Comparison of ENCODE assay signal across 19 mouse cellular contexts in genomic region chr5:73381976-73382540, GRCm38 (mm10). TPM values are rescaled to one million over a fixed set of nuclear protein-coding genes. Genes with fewer than 3 reads are reported as not detected.
DNase-seq lines count a peak whose midpoint lies in the region; ATAC-seq and TF ChIP-seq lines count a peak whose summit lies in the region.
"Had no signal": no experiment of that assay in that cellular context is flagged by ENCODE, and none has a peak within 500 bp of the region (broad histone marks: within the 10 kb centered on the region; RNA-seq: fewer than 3 reads in every experiment).

No protein-coding gene starts in this region.

- no peaks in the 10 kb centered on the region for H3K79me2 ChIP-seq in heart, adult 2 months (replicated peaks; ENCODE audit: control insufficient read depth, insufficient read depth, low read length)

- no peak overlapping the region for H3K9ac ChIP-seq in heart, adult 2 months (ENCODE audit: low read depth, low read length)
- H3K9ac ChIP-seq in liver, postnatal 0 days (replicated peaks): no peak overlapping the region
- H3K9ac ChIP-seq: forebrain, embryonic 13.5 days; hindbrain, embryonic 12.5 days; liver, embryonic 14.5 days; neural tube, embryonic 13.5 days; stomach, embryonic 15.5 days had no signal

- no peaks in the 10 kb centered on the region for H3K9me3 ChIP-seq in liver, postnatal 0 days (ENCODE audit: low read length)
- H3K9me3 ChIP-seq: forebrain, embryonic 13.5 days; hindbrain, embryonic 12.5 days; limb, embryonic 10.5 days; neural tube, embryonic 13.5 days; stomach, embryonic 15.5 days had no signal

- peak; percentile 42 for DNase-seq in heart, adult 2 months
- no peak for DNase-seq in heart, postnatal 25 days (ENCODE audit: low spot score)
- DNase-seq in liver, postnatal 0 days: no peak
- DNase-seq in liver: no peak
- peak; percentile 65 for DNase-seq in Muller cell, postnatal 12 days (ENCODE audit: inconsistent ontology term)
- DNase-seq in retina, postnatal 1 day: peak; percentile 33
- no peak for DNase-seq in layer of hippocampus, adult 18-20 months (ENCODE audit: low spot score in 2 of 2)
- DNase-seq in gastrocnemius, postnatal 14 days: no peak

- WGBS in heart, adult 2 months: 54% methylated on average over 9 of the region's 9 CpGs
- 73% methylated on average over 9 of the region's 9 CpGs for WGBS in liver, postnatal 0 days (ENCODE audit: insufficient replicate concordance)

- no peak for TF ChIP-seq EP300 in heart, adult 2 months (IDR thresholded peaks at IDR 0.05; ENCODE audit: insufficient read depth, low read depth, low read length)
- TF ChIP-seq EP300 in liver, postnatal 0 days (IDR thresholded peaks at IDR 0.05; ENCODE audit: low read depth): no peak

- H3K36me3 ChIP-seq in heart, adult 2 months (ENCODE audit: control insufficient read depth, insufficient read depth, low read length): no peaks in the 10 kb centered on the region
- H3K36me3 ChIP-seq in liver, postnatal 0 days (replicated peaks; ENCODE audit: insufficient read depth, low read length): no peaks in the 10 kb centered on the region
- H3K36me3 ChIP-seq: hindbrain, embryonic 12.5 days; limb, embryonic 10.5 days; neural tube, embryonic 13.5 days; stomach, embryonic 15.5 days had no signal

- H3K4me2 ChIP-seq in liver, postnatal 0 days (ENCODE audit: low read depth, low read length): no peak overlapping the region
- H3K4me2 ChIP-seq: forebrain, embryonic 13.5 days; hindbrain, embryonic 12.5 days; neural tube, embryonic 13.5 days; stomach, embryonic 15.5 days had no signal

- ATAC-seq in liver, postnatal 0 days: peak; percentile 35; the same call in 1 of the 2 replicates

- H3K27me3 ChIP-seq in heart, adult 2 months (ENCODE audit: control insufficient read depth, insufficient read depth, low read length): no peaks in the 10 kb centered on the region
- no peaks in the 10 kb centered on the region for H3K27me3 ChIP-seq in liver, postnatal 0 days (ENCODE audit: insufficient read depth, low read length)
- H3K27me3 ChIP-seq: stomach, embryonic 15.5 days had no signal

- TF ChIP-seq POLR2A in heart, adult 2 months (IDR thresholded peaks at IDR 0.05; ENCODE audit: insufficient read depth, low read depth, low read length): no peak

- H3K27ac ChIP-seq in heart, adult 2 months: no peak overlapping the region; the same call in 1 of the 2 replicates
- no peak overlapping the region for H3K27ac ChIP-seq in liver, postnatal 0 days (ENCODE audit: low read depth)
- H3K27ac ChIP-seq: forebrain, embryonic 13.5 days; hindbrain, embryonic 12.5 days; limb, embryonic 10.5 days; liver, embryonic 14.5 days; neural tube, embryonic 13.5 days; stomach, embryonic 15.5 days had no signal

- peaks cover 3% of the 10 kb centered on the region; the same call in 1 of the 2 replicates for H3K4me1 ChIP-seq in heart, adult 2 months (ENCODE audit: control insufficient read depth, insufficient read depth, low read length)
- H3K4me1 ChIP-seq in liver, postnatal 0 days (ENCODE audit: insufficient read depth): no peaks in the 10 kb centered on the region
- H3K4me1 ChIP-seq: forebrain, embryonic 13.5 days; hindbrain, embryonic 12.5 days; neural tube, embryonic 13.5 days; stomach, embryonic 15.5 days had no signal

- no peak overlapping the region for H3K4me3 ChIP-seq in heart, adult 2 months
- no peak overlapping the region for H3K4me3 ChIP-seq in liver, postnatal 0 days (ENCODE audit: low read depth, low read length)
- H3K4me3 ChIP-seq: forebrain, embryonic 13.5 days; hindbrain, embryonic 12.5 days; limb, embryonic 10.5 days; neural tube, embryonic 13.5 days; stomach, embryonic 15.5 days had no signal

- no peak for TF ChIP-seq CTCF in heart, adult 2 months (IDR thresholded peaks at IDR 0.05)
- no peak for TF ChIP-seq CTCF in liver, postnatal 0 days (IDR thresholded peaks at IDR 0.05; ENCODE audit: low read depth)

- intact Hi-C loops in heart, adult 2 months (cut with DNase I): loop anchor here (1.0 to 5.0 kb wide), 4 partner anchors 65 to 397 kb away; no protein-coding TSS in a partner anchor
- intact Hi-C loops in heart, postnatal 25 days (cut with DNase I): loop anchor here (1.0 to 5.0 kb wide), 4 partner anchors 85 to 490 kb away; no protein-coding TSS in a partner anchor
- intact Hi-C loops in gastrocnemius, postnatal 14 days (cut with DNase I; ENCODE audit: low total_unique reads): loop anchor here (2.0 to 5.0 kb wide), 3 partner anchors 249 to 395 kb away; no protein-coding TSS in a partner anchor

RNA-seq across cellular contexts. Expression of gene Cwh43, which starts 23.8 kb away (rescaled TPM):
- total RNA-seq in heart, adult 2 months (2021): not detected
- polyA plus RNA-seq in heart, adult 2 months (2012; rRNA removed): not detected in 2 replicates
- not detected for total RNA-seq in heart, postnatal 25 days (2021)
- not detected in 2 replicates for polyA plus RNA-seq in liver, postnatal 0 days (2015; fragmentation: Nextera tagmentation; extraction: Ambion mirVana)
- total RNA-seq in layer of hippocampus, adult 18-20 months (2021): under 1 TPM; 0.68 to 0.89 TPM
- not detected for total RNA-seq in gastrocnemius, postnatal 14 days (2021)
- total RNA-seq: adrenal gland, postnatal 36 days; gastrocnemius, postnatal 10 days; megakaryocyte, adult 5-6 weeks had no signal
- polyA plus RNA-seq: heart, embryonic 14.5 days; hindbrain, embryonic 12.5 days; limb, embryonic 10.5 days; liver, embryonic 14.5 days; spleen, adult 2 months had no signal

RNA-seq across cellular contexts. Expression of gene Ociad2, which starts 41.2 kb away (rescaled TPM):
- total RNA-seq in heart, adult 2 months (2021): 10 to 100 TPM in 1 of 2 experiments, 1 to 10 TPM in 1; 9.0 to 10.5 TPM
- 1.6 and 4.8 TPM in 2 replicates for polyA plus RNA-seq in heart, adult 2 months (2012; rRNA removed)
- total RNA-seq in heart, postnatal 25 days (2021): 1 to 10 TPM; 8.8 to 9.5 TPM
- 1.2 and 2.0 TPM in 2 replicates for polyA plus RNA-seq in liver, postnatal 0 days (2015; fragmentation: Nextera tagmentation; extraction: Ambion mirVana)
- 100 to 1,000 TPM; 124 to 136 TPM for total RNA-seq in layer of hippocampus, adult 18-20 months (2021)
- total RNA-seq in gastrocnemius, postnatal 14 days (2021): 10 to 100 TPM; 35.5 to 39.6 TPM

Comparison
In these comparisons a context has a peak if more than half of its experiments do, and no peak if none do; other contexts are left out.
1. DNase-seq: peak in heart, adult 2 months (2 of 2), Muller cell, postnatal 12 days (single experiment) and retina, postnatal 1 day (single experiment); none in heart, postnatal 25 days (single experiment), liver, postnatal 0 days (single experiment), liver (single experiment), layer of hippocampus, adult 18-20 months (0 of 2) and gastrocnemius, postnatal 14 days (single experiment).